Mouse (Mus musculus) embryonic fibroblast, embryonic 13.5 days (primary cell): Measurements from ENCODE around the gene RPS10-NUDT3.

Source experiments
- CTCF ChIP-seq: IDR thresholded peaks from 2 replicates; pipeline ENCODE4 v1.5.1; 2011; ENCODE audit warnings: mild to moderate bottlenecking, control low read depth, low read length, moderate library complexity, borderline replicate concordance; ENCODE audit not compliant: insufficient read depth
- POLR2A ChIP-seq: IDR thresholded peaks from 2 replicates; pipeline ENCODE4 v1.6.1; 2011; ENCODE audit warnings: low read depth, mild to moderate bottlenecking, control low read depth, low read length, moderate library complexity

GRCm38 (mm10) chr17:27577468-27577867 lies 57.6 kb downstream of the RPS10-NUDT3 start:
- TF ChIP-seq CTCF (no peak), POLR2A (no peak)
